Mouse (Mus musculus) C2C12 (cell line): ENCODE measurements around the gene Tmed2.

Experiments
- CTCF ChIP-seq: IDR thresholded peaks from one replicate; pipeline ENCODE4 v1.5.1; 2011; ENCODE audit not compliant: control insufficient read depth, insufficient read depth, insufficient read length
- FOSL1 ChIP-seq: IDR thresholded peaks from one replicate; pipeline ENCODE4 v1.8.0; 2011; ENCODE audit warnings: mild to moderate bottlenecking, low read length; ENCODE audit not compliant: poor library complexity, insufficient read depth, severe bottlenecking
- MAX ChIP-seq: IDR thresholded peaks from one replicate; pipeline ENCODE4 v1.6.1; 2011; ENCODE audit warnings: mild to moderate bottlenecking, control low read depth
- MYOD1 ChIP-seq: IDR thresholded peaks from one replicate; pipeline ENCODE4 v1.6.1; 2011; ENCODE audit warnings: low read depth; ENCODE audit not compliant: control insufficient read depth, insufficient read length
- MYOG ChIP-seq: IDR thresholded peaks from one replicate; pipeline ENCODE4 v1.6.1; 2011; ENCODE audit not compliant: control insufficient read depth, insufficient read length; ENCODE audit errors: extremely low read depth
- USF1 ChIP-seq: IDR thresholded peaks from one replicate; pipeline ENCODE4 v1.6.1; 2011; ENCODE audit warnings: low read depth, mild to moderate bottlenecking, control low read depth, moderate library complexity

GRCm38 (mm10) chr5:124495547-124495946, 44.9 kb upstream of the Tmed2 start:
- TF ChIP-seq MAX: no peak
- TF ChIP-seq CTCF: no peak
- no peak for TF ChIP-seq USF1
- TF ChIP-seq MYOG: no peak
- no peak for TF ChIP-seq FOSL1
- no peak for TF ChIP-seq MYOD1
